Mouse (Mus musculus) hindbrain, embryonic 14.5 days (tissue): ENCODE data around the gene Srxn1. TPM values are rescaled to one million over a fixed set of nuclear protein-coding genes. Genes with fewer than 3 reads are reported as not detected.
"Not testable (repeated sequence)": the region's sequence is repeated elsewhere in the genome, so short reads cannot be mapped to it uniquely, and the experiment has no call there.

Experiments
- ATAC-seq: fragments of 200-750 bp; cut with Nextera tagmentation; 2 replicates; pipeline ENCODE4 v1.8.0; 2017; ENCODE audit warnings: moderate number of reproducible peaks, mild to moderate bottlenecking, moderate TSS enrichment, moderate library complexity; ENCODE audit not compliant: low FRiP score
- DNase-seq: peaks from one replicate; pipeline ENCODE4 v3.0.0-alpha.2; 2015; ENCODE audit warnings: low spot score
- H3K27ac ChIP-seq: fragments of 300-500 bp; sonication (generic); 2 replicates; pipeline ENCODE4 v1.5.1; 2014; ENCODE audit warnings: mild to moderate bottlenecking, moderate library complexity
- H3K27me3 ChIP-seq: fragments of 300-500 bp; sonication (generic); 2 replicates; pipeline ENCODE4 v1.6.1; 2014; ENCODE audit warnings: mild to moderate bottlenecking, low read length, mixed read lengths; ENCODE audit not compliant: control insufficient read depth, insufficient read depth
- H3K36me3 ChIP-seq: fragments of 300-500 bp; sonication (generic); replicated peaks from 2 replicates; pipeline ENCODE4 v1.6.1; 2014; ENCODE audit not compliant: control insufficient read depth, insufficient read depth
- H3K4me1 ChIP-seq: fragments of 300-500 bp; sonication (generic); replicated peaks from 2 replicates; pipeline ENCODE4 v1.6.1; 2014; ENCODE audit warnings: antibody characterized with exemption, low read length, mixed read lengths; ENCODE audit not compliant: control insufficient read depth, insufficient read depth
- H3K4me2 ChIP-seq: fragments of 300-500 bp; sonication (generic); replicated peaks from 2 replicates; pipeline ENCODE4 v1.6.1; 2014; ENCODE audit warnings: mild to moderate bottlenecking, moderate library complexity
- H3K4me3 ChIP-seq: fragments of 300-500 bp; sonication (generic); replicated peaks from 2 replicates; pipeline ENCODE4 v1.5.1; 2014; ENCODE audit warnings: mild to moderate bottlenecking, low read length
- H3K9ac ChIP-seq: fragments of 300-500 bp; sonication (generic); 2 replicates; pipeline ENCODE4 v1.6.1; 2014
- H3K9me3 ChIP-seq: fragments of 300-500 bp; sonication (generic); 2 replicates; pipeline ENCODE4 v1.6.1; 2016; ENCODE audit warnings: low read length; ENCODE audit not compliant: control insufficient read depth
- WGBS: fragments of 180-500 bp; shearing (Covaris S2); extraction: QIAGEN DNeasy Blood & Tissue Kit; methylation state at CpG from one replicate; pipeline ENCODE4 v1.1.7; 2014; 5-methylcytosine and 5-hydroxymethylcytosine counted together
- polyA plus RNA-seq: library from polyadenylated mRNA; unstranded; fragments of >200 nt; fragmentation: Nextera tagmentation; extraction: Ambion mirVana; gene quantifications from 2 replicates; pipeline ENCODE4 v1.2.1, GENCODE M21; 2014

Gene Srxn1
- 22.5 and 26.2 TPM in 2 replicates for polyA plus RNA-seq

- Histone ChIP-seq H3K4me3 (peak within 1 kb of the TSS; percentile 68), H3K4me2 (peak within 1 kb of the TSS; percentile 61), H3K4me1 (0 out of 2 replicates have a peak, but pooled peaks cover 18% of the 10 kb centered on the region), H3K36me3 (no peaks in the 10 kb centered on the region), H3K27me3 (no peaks in the 10 kb centered on the region), H3K9ac (peak within 1 kb of the TSS; percentile 89), H3K9me3 (no peaks in the 10 kb centered on the region), H3K27ac (peak within 1 kb of the TSS; percentile 22)
- DNase-seq (peak; percentile 72), ATAC-seq (peak; percentile 83)
- 2% methylated on average over 77 of the region's 84 CpGs for WGBS
Observed at GRCm38 (mm10) chr2:152105318-152106224, at the start of gene Srxn1. TSS of gene Srxn1 (plus strand) at chr2:152105516.

- Histone ChIP-seq H3K27me3 (no peaks in the 10 kb centered on the region), H3K36me3 (no peaks in the 10 kb centered on the region), H3K4me1 (peaks cover 17% of the 10 kb centered on the region), H3K4me2 (no peak overlapping the region), H3K27ac (peak overlapping the region; percentile 41; the same call in 1 of the 2 replicates), H3K9ac (no peak overlapping the region), H3K4me3 (no peak overlapping the region), H3K9me3 (no peaks in the 10 kb centered on the region)
- WGBS, result 51% methylated on average over 21 of the region's 22 CpGs
- ATAC-seq (peak; percentile 43; the same call in 1 of the 2 replicates), DNase-seq (no peak)
Observed at GRCm38 (mm10) chr2:152056368-152057251, 48.7 kb upstream of the Srxn1 start.

- DNase-seq (no peak), ATAC-seq (no peak)
- H3K27me3 ChIP-seq, result no peaks in the 10 kb centered on the region
- H3K36me3 ChIP-seq, result no peaks in the 10 kb centered on the region
- no peak overlapping the region for H3K4me3 ChIP-seq
- H3K4me1 ChIP-seq, result peaks cover 11% of the 10 kb centered on the region
- peak overlapping the region; percentile 41; the same call in 1 of the 2 replicates for H3K27ac ChIP-seq
- no peak overlapping the region for H3K9ac ChIP-seq
- WGBS, result 65% methylated on average over 9 of the region's 9 CpGs
- H3K4me2 ChIP-seq, result no peak overlapping the region
- H3K9me3 ChIP-seq, result no peaks in the 10 kb centered on the region
Observed at GRCm38 (mm10) chr2:152057252-152057563, 48.1 kb upstream of the Srxn1 start.

- not testable (repeated sequence) for H3K4me3 ChIP-seq, H3K9ac ChIP-seq, H3K27ac ChIP-seq, H3K36me3 ChIP-seq, ATAC-seq, H3K9me3 ChIP-seq, DNase-seq, H3K27me3 ChIP-seq, H3K4me1 ChIP-seq, H3K4me2 ChIP-seq
- 91% methylated on average over 3 of the region's 3 CpGs for WGBS
Observed at GRCm38 (mm10) chr2:152062817-152063216, 42.5 kb upstream of the Srxn1 start.

GRCm38 (mm10) chr2:152068660-152069433, 36.5 kb upstream of the Srxn1 start:
- Histone ChIP-seq H3K4me1 (peaks cover 14% of the 10 kb centered on the region; the same call in 1 of the 2 replicates), H3K36me3 (no peaks in the 10 kb centered on the region), H3K4me3 (no peak overlapping the region), H3K9me3 (no peaks in the 10 kb centered on the region), H3K27ac (peak overlapping the region; percentile 76), H3K9ac (0 out of 2 replicates have a peak overlapping the region, but pooled peaks have one; percentile 16), H3K4me2 (no peak overlapping the region), H3K27me3 (no peaks in the 10 kb centered on the region)
- ATAC-seq, result peak; percentile 77
- no peak for DNase-seq
- 22% methylated on average over 11 of the region's 11 CpGs for WGBS

GRCm38 (mm10) chr2:152069434-152069786, 35.9 kb upstream of the Srxn1 start:
- Histone ChIP-seq H3K27ac (peak overlapping the region; percentile 76), H3K4me2 (no peak overlapping the region), H3K4me1 (peaks cover 14% of the 10 kb centered on the region; the same call in 1 of the 2 replicates), H3K9me3 (no peaks in the 10 kb centered on the region), H3K4me3 (no peak overlapping the region), H3K36me3 (no peaks in the 10 kb centered on the region), H3K27me3 (no peaks in the 10 kb centered on the region), H3K9ac (0 out of 2 replicates have a peak overlapping the region, but pooled peaks have one; percentile 16)
- WGBS, result 42% methylated on average over 9 of the region's 9 CpGs
- ATAC-seq, result no peak; the same call in 1 of the 2 replicates
- DNase-seq, result no peak

GRCm38 (mm10) chr2:152069941-152070340, 35.4 kb upstream of the Srxn1 start:
- no peak for DNase-seq
- Histone ChIP-seq H3K4me3 (no peak overlapping the region), H3K27me3 (no peaks in the 10 kb centered on the region), H3K9me3 (no peaks in the 10 kb centered on the region), H3K4me2 (no peak overlapping the region), H3K4me1 (peaks cover 14% of the 10 kb centered on the region; the same call in 1 of the 2 replicates), H3K36me3 (no peaks in the 10 kb centered on the region), H3K27ac (peak overlapping the region; percentile 76; the same call in 1 of the 2 replicates), H3K9ac (no peak overlapping the region; the same call in 1 of the 2 replicates)
- 69% methylated on average over 2 of the region's 2 CpGs for WGBS
- ATAC-seq, result no peak

- no peak overlapping the region for H3K9ac ChIP-seq
- no peaks in the 10 kb centered on the region for H3K27me3 ChIP-seq
- H3K9me3 ChIP-seq, result no peaks in the 10 kb centered on the region
- H3K4me2 ChIP-seq, result no peak overlapping the region
- H3K27ac ChIP-seq, result no peak overlapping the region
- no peaks in the 10 kb centered on the region for H3K36me3 ChIP-seq
- peaks cover 11% of the 10 kb centered on the region for H3K4me1 ChIP-seq
- WGBS, result 80% methylated on average over 2 of the region's 2 CpGs
- no peak for DNase-seq
- ATAC-seq, result no peak
- no peak overlapping the region for H3K4me3 ChIP-seq
Observed at GRCm38 (mm10) chr2:152074521-152074920, 30.8 kb upstream of the Srxn1 start.
